Mouse (Mus musculus): ENCODE measurements at regions not wholly inside any gene's neighbourhood (a gene's known extent, or its start where the extent isn't known, plus 50 kb on each side); places are given as distances from the start of the nearest gene placed in this dataset.
A peak's percentile ranks its signal among the peaks of the same experiment; 100 is the strongest.

GRCm38 (mm10) chr14:55168336-55168909 is 51.7 kb upstream of the Jph4 start:
- DNase-seq, result peak; percentile 37
- intact Hi-C loops (cut with DNase I), result no loop called here

GRCm38 (mm10) chr14:55169021-55169855 is 52.5 kb upstream of the Jph4 start:
- no peak for DNase-seq
- intact Hi-C loops (cut with DNase I), result no loop called here

- DNase-seq, result no peak
- intact Hi-C loops (cut with DNase I), result no loop called here
Measured at GRCm38 (mm10) chr14:55169856-55170117, 52.0 kb upstream of the Dhrs2 start.

- peak; percentile 40 for DNase-seq
- intact Hi-C loops (cut with DNase I), result no loop called here
Measured at GRCm38 (mm10) chr14:55171311-55172049, 50.3 kb upstream of the Dhrs2 start.

Measured in left cerebral cortex, postnatal 4 days (tissue).